Mouse (Mus musculus): ENCODE results near the gene Ak3. TPM values are rescaled to one million over a fixed set of nuclear protein-coding genes. Genes with fewer than 3 reads are reported as not detected.

The Ak3 gene
- polyA plus RNA-seq, 1 experiment = 5.4 TPM

- H3K4me1 ChIP-seq = peaks cover 34% of the 10 kb centered on the region
These were observed 12.5 kb upstream of the Ak3 start for GRCm38 (mm10) chr19:29060299-29060698.

GRCm38 (mm10) chr19:29059688-29060087 is 11.9 kb upstream of the Ak3 start:
- Histone ChIP-seq H3K27me3 (replicated peaks) (peaks cover 7% of the 10 kb centered on the region), H3K4me1 (peaks cover 28% of the 10 kb centered on the region), H3K9me3 (no peaks in the 10 kb centered on the region), H3K4me3 (replicated peaks) (no peak overlapping the region), H3K36me3 (replicated peaks; ENCODE audit: low read length) (no peaks in the 10 kb centered on the region)
- TF ChIP-seq FLI1 (IDR thresholded peaks at IDR 0.05; ENCODE audit: low read length) = no peak
- no peak for TF ChIP-seq GATA1 (IDR thresholded peaks at IDR 0.05; ENCODE audit: borderline replicate concordance, low read length)

More at GRCm38 (mm10) chr19:29060299-29060698, 12.5 kb upstream of the Ak3 start:
- Histone ChIP-seq H3K4me3 (replicated peaks) (no peak overlapping the region), H3K27me3 (replicated peaks) (peaks cover 6% of the 10 kb centered on the region), H3K9me3 (no peaks in the 10 kb centered on the region), H3K36me3 (replicated peaks; ENCODE audit: low read length) (no peaks in the 10 kb centered on the region)
- TF ChIP-seq GATA1 (IDR thresholded peaks at IDR 0.05; ENCODE audit: borderline replicate concordance, low read length) (no peak), FLI1 (IDR thresholded peaks at IDR 0.05; ENCODE audit: low read length) (no peak)

GRCm38 (mm10) chr19:29058741-29059140 is 11.0 kb upstream of the Ak3 start:
- Histone ChIP-seq H3K4me3 (replicated peaks) (no peak overlapping the region), H3K4me1 (peaks cover 22% of the 10 kb centered on the region), H3K36me3 (replicated peaks; ENCODE audit: low read length) (no peaks in the 10 kb centered on the region), H3K27me3 (replicated peaks) (peaks cover 7% of the 10 kb centered on the region), H3K9me3 (no peaks in the 10 kb centered on the region)
- TF ChIP-seq GATA1 (IDR thresholded peaks at IDR 0.05; ENCODE audit: borderline replicate concordance, low read length) = no peak
- no peak for TF ChIP-seq FLI1 (IDR thresholded peaks at IDR 0.05; ENCODE audit: low read length)

- peaks cover 18% of the 10 kb centered on the region for H3K4me1 ChIP-seq
- no peak overlapping the region for H3K4me3 ChIP-seq (replicated peaks)
- no peaks in the 10 kb centered on the region for H3K9me3 ChIP-seq
- peaks cover 7% of the 10 kb centered on the region for H3K27me3 ChIP-seq (replicated peaks)
- no peak for TF ChIP-seq GATA1 (IDR thresholded peaks at IDR 0.05; ENCODE audit: borderline replicate concordance, low read length)
- TF ChIP-seq FLI1 (IDR thresholded peaks at IDR 0.05; ENCODE audit: low read length) = no peak
- no peaks in the 10 kb centered on the region for H3K36me3 ChIP-seq (replicated peaks; ENCODE audit: low read length)
These were observed 7.7 kb upstream of the Ak3 start for GRCm38 (mm10) chr19:29055469-29055868.

- no peak for TF ChIP-seq FLI1 (IDR thresholded peaks at IDR 0.05; ENCODE audit: low read length)
- TF ChIP-seq GATA1 (IDR thresholded peaks at IDR 0.05; ENCODE audit: borderline replicate concordance, low read length) = no peak
- Histone ChIP-seq H3K36me3 (replicated peaks; ENCODE audit: low read length) (no peaks in the 10 kb centered on the region), H3K4me1 (peaks cover 19% of the 10 kb centered on the region), H3K4me3 (replicated peaks) (no peak overlapping the region), H3K9me3 (no peaks in the 10 kb centered on the region), H3K27me3 (replicated peaks) (peaks cover 7% of the 10 kb centered on the region)
These were observed 6.8 kb upstream of the Ak3 start for GRCm38 (mm10) chr19:29054594-29054993.

- H3K27me3 ChIP-seq (replicated peaks) = peaks cover 7% of the 10 kb centered on the region
- no peak overlapping the region for H3K4me3 ChIP-seq (replicated peaks)
- no peaks in the 10 kb centered on the region for H3K36me3 ChIP-seq (replicated peaks; ENCODE audit: low read length)
- no peaks in the 10 kb centered on the region for H3K9me3 ChIP-seq
- TF ChIP-seq GATA1 (IDR thresholded peaks at IDR 0.05; ENCODE audit: borderline replicate concordance, low read length) = no peak
- no peak for TF ChIP-seq FLI1 (IDR thresholded peaks at IDR 0.05; ENCODE audit: low read length)
- H3K4me1 ChIP-seq = peaks cover 30% of the 10 kb centered on the region
These were observed 5.0 kb upstream of the Ak3 start for GRCm38 (mm10) chr19:29052786-29053185.

GRCm38 (mm10) chr19:29050186-29050980 is 2.6 kb upstream of the Ak3 start:
- Histone ChIP-seq H3K4me3 (replicated peaks) (no peak overlapping the region), H3K4me1 (peaks cover 40% of the 10 kb centered on the region), H3K9me3 (no peaks in the 10 kb centered on the region), H3K27me3 (replicated peaks) (peaks cover 1% of the 10 kb centered on the region), H3K36me3 (replicated peaks; ENCODE audit: low read length) (peaks cover 2% of the 10 kb centered on the region)
- TF ChIP-seq GATA1 (IDR thresholded peaks at IDR 0.05; ENCODE audit: borderline replicate concordance, low read length) (no peak), FLI1 (IDR thresholded peaks at IDR 0.05; ENCODE audit: low read length) (no peak)

GRCm38 (mm10) chr19:29049401-29050075 is 1.8 kb upstream of the Ak3 start:
- Histone ChIP-seq H3K4me3 (replicated peaks) (no peak overlapping the region), H3K27me3 (replicated peaks) (no peaks in the 10 kb centered on the region), H3K36me3 (replicated peaks; ENCODE audit: low read length) (peaks cover 5% of the 10 kb centered on the region), H3K4me1 (peaks cover 44% of the 10 kb centered on the region), H3K9me3 (no peaks in the 10 kb centered on the region)
- TF ChIP-seq GATA1 (IDR thresholded peaks at IDR 0.05; ENCODE audit: borderline replicate concordance, low read length) = no peak
- TF ChIP-seq FLI1 (IDR thresholded peaks at IDR 0.05; ENCODE audit: low read length) = no peak

GRCm38 (mm10) chr19:29046961-29047333 is 814 bp downstream of the Ak3 start:
- Histone ChIP-seq H3K36me3 (replicated peaks; ENCODE audit: low read length) (peaks cover 29% of the 10 kb centered on the region), H3K4me3 (replicated peaks) (peak overlapping the region; percentile 99), H3K27me3 (replicated peaks) (no peaks in the 10 kb centered on the region), H3K9me3 (no peaks in the 10 kb centered on the region), H3K4me1 (peaks cover 44% of the 10 kb centered on the region)
- no peak for TF ChIP-seq FLI1 (IDR thresholded peaks at IDR 0.05; ENCODE audit: low read length)
- no peak for TF ChIP-seq GATA1 (IDR thresholded peaks at IDR 0.05; ENCODE audit: borderline replicate concordance, low read length)
